In the genomic region with DNA sequence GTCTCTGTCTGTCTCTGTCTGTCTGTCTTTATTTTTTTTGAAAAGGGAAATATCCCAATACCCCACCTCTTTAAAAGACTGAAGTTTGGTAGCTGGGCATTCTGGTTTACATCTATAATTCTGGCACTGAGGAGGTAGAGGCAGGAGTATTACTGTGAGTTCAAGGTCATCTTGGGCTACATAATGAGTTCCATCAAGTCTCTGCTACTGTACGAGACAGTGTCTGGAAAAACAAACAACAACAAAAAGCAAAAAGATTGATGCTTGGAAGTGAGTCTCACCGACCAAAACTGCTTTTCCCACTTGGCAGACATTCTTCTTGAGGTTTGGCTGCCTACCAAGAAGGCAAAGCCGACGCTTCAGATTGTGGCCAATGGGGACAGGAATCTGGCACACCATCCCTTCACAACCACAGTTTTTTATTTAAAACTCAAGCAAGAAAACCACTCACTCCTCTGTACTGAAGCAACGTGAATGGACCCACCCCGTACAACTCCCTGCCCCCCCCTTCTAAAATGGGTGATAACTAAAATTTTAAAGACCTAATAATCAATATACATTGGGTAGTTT, we compare ENCODE assay signal across 11 mouse cellular contexts. TPM values are rescaled to one million over a fixed set of nuclear protein-coding genes. Genes with fewer than 3 reads are reported as not detected.
DNase-seq lines count a peak whose midpoint lies in the region; ATAC-seq and TF ChIP-seq lines count a peak whose summit lies in the region.
"Had no signal": no experiment of that assay in that cellular context is flagged by ENCODE, and none has a peak within 500 bp of the region (broad histone marks: within the 10 kb centered on the region; RNA-seq: fewer than 3 reads in every experiment).

No protein-coding gene starts in this region.

- H3K9me3 ChIP-seq in forebrain, embryonic 15.5 days = no peaks in the 10 kb centered on the region
- H3K9me3 ChIP-seq in forebrain, embryonic 12.5 days = no peaks in the 10 kb centered on the region
- no peaks in the 10 kb centered on the region for H3K9me3 ChIP-seq in midbrain, embryonic 15.5 days

- H3K4me3 ChIP-seq in forebrain, embryonic 15.5 days = no peak overlapping the region
- H3K4me3 ChIP-seq in forebrain, embryonic 12.5 days (replicated peaks) = no peak overlapping the region
- H3K4me3 ChIP-seq in myocyte = no peak overlapping the region
- H3K4me3 ChIP-seq in midbrain, embryonic 15.5 days = no peak overlapping the region
- H3K4me3 ChIP-seq: erythroblast, embryonic 14.5 days had no signal

- no peaks in the 10 kb centered on the region for H3K79me2 ChIP-seq in myocyte (ENCODE audit: control insufficient read depth, insufficient read depth)

- no peak overlapping the region for H3ac ChIP-seq in myocyte (ENCODE audit: control insufficient read depth, insufficient read length)

- intact Hi-C loops in heart, postnatal 10 days (cut with DNase I) = loop anchor here (5.0 kb wide), 2 partner anchors 62 to 252 kb away; partner anchors contain the start of gene Snx30

- H3K4me2 ChIP-seq in forebrain, embryonic 15.5 days (replicated peaks) = no peak overlapping the region
- no peak overlapping the region for H3K4me2 ChIP-seq in forebrain, embryonic 12.5 days
- peak overlapping the region; percentile 48 for H3K4me2 ChIP-seq in myocyte (ENCODE audit: low read depth)
- H3K4me2 ChIP-seq in midbrain, embryonic 15.5 days = no peak overlapping the region

- H3K36me3 ChIP-seq in forebrain, embryonic 15.5 days = no peaks in the 10 kb centered on the region
- no peaks in the 10 kb centered on the region for H3K36me3 ChIP-seq in forebrain, embryonic 12.5 days (replicated peaks)
- H3K36me3 ChIP-seq in myocyte (ENCODE audit: control insufficient read depth, insufficient read depth) = no peaks in the 10 kb centered on the region
- H3K36me3 ChIP-seq in midbrain, embryonic 15.5 days (replicated peaks) = no peaks in the 10 kb centered on the region

- no peak overlapping the region for H3K27ac ChIP-seq in forebrain, embryonic 15.5 days (replicated peaks)
- no peak overlapping the region for H3K27ac ChIP-seq in forebrain, embryonic 12.5 days
- H3K27ac ChIP-seq in midbrain, embryonic 15.5 days = no peak overlapping the region

- no peak overlapping the region for H3K9ac ChIP-seq in forebrain, embryonic 15.5 days (replicated peaks)
- H3K9ac ChIP-seq in forebrain, embryonic 12.5 days = no peak overlapping the region
- H3K9ac ChIP-seq in midbrain, embryonic 15.5 days = no peak overlapping the region

- H3K27me3 ChIP-seq in forebrain, embryonic 15.5 days = no peaks in the 10 kb centered on the region
- H3K27me3 ChIP-seq in forebrain, embryonic 12.5 days = no peaks in the 10 kb centered on the region
- H3K27me3 ChIP-seq in myocyte (ENCODE audit: control insufficient read depth, insufficient read depth, insufficient read length) = no peaks in the 10 kb centered on the region
- no peaks in the 10 kb centered on the region for H3K27me3 ChIP-seq in midbrain, embryonic 15.5 days (replicated peaks)

- TF ChIP-seq POLR2A in myocyte (IDR thresholded peaks at IDR 0.05; ENCODE audit: insufficient read length, low read depth) = no peak

- H3K4me1 ChIP-seq in forebrain, embryonic 15.5 days = peaks cover 20% of the 10 kb centered on the region
- peaks cover 10% of the 10 kb centered on the region; the same call in 1 of the 2 replicates for H3K4me1 ChIP-seq in forebrain, embryonic 12.5 days
- H3K4me1 ChIP-seq in midbrain, embryonic 15.5 days = no peaks in the 10 kb centered on the region

- peak; percentile 70 for ATAC-seq in forebrain, embryonic 15.5 days (replicated peaks)
- no peak for ATAC-seq in forebrain, embryonic 12.5 days (ENCODE audit: low FRiP score)
- no peak for ATAC-seq in midbrain, embryonic 15.5 days (replicated peaks)

- WGBS in forebrain, embryonic 15.5 days = 35% methylated on average over 6 of the region's 6 CpGs
- WGBS in forebrain, embryonic 12.5 days = 87% methylated on average over 6 of the region's 6 CpGs
- 71% methylated on average over 6 of the region's 6 CpGs for WGBS in midbrain, embryonic 15.5 days

- peak; percentile 61 to 69 for DNase-seq in right cerebral cortex, postnatal 10 days (ENCODE audit: low spot score in 2 of 2)
- DNase-seq in right cerebral cortex, postnatal 14 days = no peak
- DNase-seq in heart, postnatal 10 days = peak; percentile 57 to 67
- no peak for DNase-seq in thymus, postnatal 0 days (ENCODE audit: low spot score)

TF ChIP-seq in myocyte, 11 proteins besides CTCF, POLR2A, EP300 and RAD21:
- TF ChIP-seq MYOD1 (IDR thresholded peaks at IDR 0.05; ENCODE audit: control insufficient read depth in 1 of 3, insufficient read length in 2 of 3, low read depth in 2 of 3) (no peak), POLR2AphosphoS2 (IDR thresholded peaks at IDR 0.05; ENCODE audit: insufficient read length, low read depth) (no peak), E2F4 (IDR thresholded peaks at IDR 0.05; ENCODE audit: insufficient read depth) (no peak), USF1 (IDR thresholded peaks at IDR 0.05; ENCODE audit: low read depth) (no peak), CEBPB (IDR thresholded peaks at IDR 0.05; ENCODE audit: insufficient read depth, poor library complexity, severe bottlenecking) (no peak), REST (IDR thresholded peaks at IDR 0.05; ENCODE audit: insufficient read depth, insufficient read length) (no peak), TCF12 (IDR thresholded peaks at IDR 0.05; ENCODE audit: insufficient read depth, poor library complexity, severe bottlenecking) (no peak), MAX (IDR thresholded peaks at IDR 0.05; ENCODE audit: low read depth) (no peak), TCF3 (IDR thresholded peaks at IDR 0.05; ENCODE audit: insufficient read length, low read depth) (no peak), SRF (IDR thresholded peaks at IDR 0.05; ENCODE audit: control insufficient read depth, insufficient read length, low read depth) (no peak), MYOG (IDR thresholded peaks at IDR 0.05; ENCODE audit: control insufficient read depth in 1 of 3, insufficient read depth in 1 of 3, insufficient read length in 2 of 3, low read depth in 2 of 3) (no peak)

RNA-seq across cellular contexts. Expression of gene Slc46a2, which starts 45.3 kb away (rescaled TPM):
- polyA plus RNA-seq in forebrain, embryonic 15.5 days (2015; fragmentation: Nextera tagmentation; extraction: Ambion mirVana) = 0.09 TPM in 1 of 2 replicates, not detected in the other
- polyA plus RNA-seq in forebrain, embryonic 12.5 days (2016; fragmentation: Nextera tagmentation; extraction: Ambion mirVana) = 0.06 TPM in 1 of 2 replicates, not detected in the other
- total RNA-seq in heart, postnatal 10 days (2021) = under 1 TPM; 0.12 to 0.37 TPM
- not detected for polyA plus RNA-seq in myocyte (2012; fragmentation: generic; extraction: Trizol)
- 0.05 and 0.11 TPM in 2 replicates for polyA plus RNA-seq in midbrain, embryonic 15.5 days (2015; fragmentation: Nextera tagmentation; extraction: Ambion mirVana)
- 81.4 and 85.7 TPM in 2 replicates for polyA plus RNA-seq in thymus, postnatal 0 days (2015; fragmentation: Nextera tagmentation; extraction: Ambion mirVana)
- polyA plus RNA-seq: erythroblast, embryonic 14.5 days; limb, embryonic 11.5 days; spleen, adult 2 months had no signal

Comparison
In these comparisons a context has a peak if more than half of its experiments do, and no peak if none do; other contexts are left out.
1. DNase-seq: peak in right cerebral cortex, postnatal 10 days (2 of 2) and heart, postnatal 10 days (2 of 2); none in right cerebral cortex, postnatal 14 days (single experiment) and thymus, postnatal 0 days (single experiment).
2. RNA of gene Slc46a2, which starts 45.3 kb away (polyA plus RNA-seq): 81.4 to 85.7 TPM in thymus, postnatal 0 days; 0.09 TPM in forebrain, embryonic 15.5 days, 0.05 to 0.11 TPM in midbrain, embryonic 15.5 days, 0.06 TPM in forebrain, embryonic 12.5 days and not detected in myocyte (single experiment); every median in the first group is over 10 times any median in the second.